Mouse (Mus musculus) Patski (cell line): ENCODE results near the gene Timm23. TPM values are rescaled to one million over a fixed set of nuclear protein-coding genes. Genes with fewer than 3 reads are reported as not detected.

Source experiments
- ATAC-seq: fragments of 100-300 bp; one replicate; pipeline ENCODE4 v1.8.0; 2021
- CTCF ChIA-PET: fragments of 350-600 bp; sonication (Branson Sonifier 250); formaldehyde crosslinking; loops from one replicate; lab custom pipeline; 2022; ENCODE audit warnings: inconsistent platforms; lab: Charles Lee
- POLR2A ChIA-PET: fragments of 350-600 bp; sonication (Branson Sonifier 250); formaldehyde crosslinking; loops from one replicate; lab custom pipeline; 2022; ENCODE audit warnings: antibody characterized with exemption, inconsistent platforms; lab: Charles Lee
- DNase-seq: peaks from one replicate; pipeline ENCODE4 v3.0.0-alpha.2; 2011; ENCODE audit warnings: low read depth, low spot score
- H3K27me3 ChIP-seq: fragments of 371-371 bp; one replicate; pipeline ENCODE4 v1.5.1; 2021
- CTCF ChIP-seq: fragments of 100-300 bp; IDR thresholded peaks from one replicate; pipeline ENCODE4 v1.5.1; 2021
- in situ Hi-C: fragments of 300-500 bp; cut with MboI; formaldehyde crosslinking; loops from 3 replicates; pipeline ENCODE4 v1.11.1; 2018; ENCODE audit warnings: low pct_unique_long_range_greater_than_20kb, mixed read lengths
- polyA plus RNA-seq: library from polyadenylated mRNA; unstranded; gene quantifications from one replicate; pipeline ENCODE4 v1.2.3, GENCODE M21; 2021

The Timm23 gene
- polyA plus RNA-seq, 1 experiment from 2014 or later = 151 TPM

DNA sequence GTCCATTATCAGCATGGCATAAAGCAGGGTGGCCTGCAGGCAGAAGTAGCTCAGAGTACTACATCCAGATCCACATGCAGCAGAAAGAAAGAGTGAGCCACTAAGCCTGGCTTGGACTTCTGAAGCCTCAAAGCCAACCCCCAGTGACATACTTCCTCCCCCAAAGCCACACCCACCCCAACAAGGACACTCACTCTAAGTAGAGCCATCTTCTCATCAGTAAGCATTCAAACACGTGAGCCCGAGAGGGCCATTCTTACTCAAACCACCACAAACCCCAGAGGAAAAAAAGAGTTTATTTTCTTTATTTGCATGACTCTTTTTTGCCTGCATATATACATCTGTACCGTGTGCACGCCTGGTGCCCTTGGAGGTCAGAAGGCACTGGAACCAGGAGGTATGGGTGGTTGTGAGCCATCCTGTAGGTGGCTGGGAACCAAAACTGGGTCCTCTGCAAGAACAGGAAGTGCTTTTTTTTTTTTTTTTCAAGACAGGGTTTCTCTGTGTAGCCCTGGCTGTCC is 42.5 kb downstream of the Timm23 start:
- in situ Hi-C loops = no loop called here
- ATAC-seq = no peak
- CTCF ChIA-PET = interaction anchor here (1.4 to 1.7 kb wide), 2 partner anchors 9 to 22 kb away, joined by 3 to 6 read pairs; no protein-coding TSS in a partner anchor

DNA sequence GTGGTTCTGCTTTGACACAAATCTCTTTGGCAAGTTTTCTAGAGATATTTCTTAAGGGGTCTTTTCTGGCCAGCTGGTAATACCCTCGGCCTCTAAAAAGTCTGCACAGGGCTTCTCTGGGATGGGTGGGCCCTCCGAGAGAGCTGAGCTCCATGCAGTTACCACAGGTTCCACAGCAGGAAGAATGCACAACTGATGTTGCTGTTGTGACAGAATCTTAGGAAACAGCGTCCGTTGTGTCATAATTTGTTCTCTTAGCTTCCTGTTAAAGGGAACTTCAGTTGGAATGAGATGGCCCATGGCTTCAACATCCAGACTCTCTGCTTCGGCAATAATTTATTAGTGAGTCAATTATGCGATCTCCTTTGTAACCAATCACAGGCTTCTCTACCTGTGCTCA is 46.9 kb downstream of the Timm23 start:
- DNase-seq (no peak), ATAC-seq (no peak)
- ChIA-PET CTCF (interaction anchor here (1.1 kb wide), 1 partner anchor 37 kb away, joined by 3 read pairs; no protein-coding TSS in a partner anchor), POLR2A (no interaction called here)
- no peak for TF ChIP-seq CTCF
- in situ Hi-C loops = no loop called here
- no peaks in the 10 kb centered on the region for H3K27me3 ChIP-seq

More for the DNA sequence above, 42.5 kb downstream of the Timm23 start:
- TF ChIP-seq CTCF = no peak
- no peak for DNase-seq
- POLR2A ChIA-PET = no interaction called here
- H3K27me3 ChIP-seq = no peaks in the 10 kb centered on the region

DNA sequence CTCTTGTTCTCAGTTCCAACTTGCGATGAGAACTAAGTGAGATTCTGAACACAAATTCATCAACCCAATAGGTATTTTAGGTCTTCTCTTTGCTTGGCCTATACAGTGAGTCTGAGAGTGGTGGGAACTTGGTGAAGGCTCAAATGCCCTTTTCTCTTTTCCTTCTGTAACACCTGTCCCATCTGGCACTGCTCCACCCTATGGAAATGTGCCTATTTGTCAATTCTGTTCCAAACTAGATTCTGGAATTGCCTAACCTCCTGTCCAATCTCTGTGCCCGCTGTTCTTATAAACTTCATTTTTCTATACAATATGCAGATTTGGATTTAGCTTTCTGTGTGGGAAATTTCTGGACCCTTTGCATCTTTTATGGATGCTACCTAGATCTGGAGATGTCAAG is 48.5 kb downstream of the Timm23 start:
- in situ Hi-C loops = no loop called here
- ChIA-PET POLR2A (no interaction called here), CTCF (no interaction called here)
- TF ChIP-seq CTCF = no peak
- ATAC-seq (no peak), DNase-seq (no peak)
- H3K27me3 ChIP-seq = no peaks in the 10 kb centered on the region

DNA sequence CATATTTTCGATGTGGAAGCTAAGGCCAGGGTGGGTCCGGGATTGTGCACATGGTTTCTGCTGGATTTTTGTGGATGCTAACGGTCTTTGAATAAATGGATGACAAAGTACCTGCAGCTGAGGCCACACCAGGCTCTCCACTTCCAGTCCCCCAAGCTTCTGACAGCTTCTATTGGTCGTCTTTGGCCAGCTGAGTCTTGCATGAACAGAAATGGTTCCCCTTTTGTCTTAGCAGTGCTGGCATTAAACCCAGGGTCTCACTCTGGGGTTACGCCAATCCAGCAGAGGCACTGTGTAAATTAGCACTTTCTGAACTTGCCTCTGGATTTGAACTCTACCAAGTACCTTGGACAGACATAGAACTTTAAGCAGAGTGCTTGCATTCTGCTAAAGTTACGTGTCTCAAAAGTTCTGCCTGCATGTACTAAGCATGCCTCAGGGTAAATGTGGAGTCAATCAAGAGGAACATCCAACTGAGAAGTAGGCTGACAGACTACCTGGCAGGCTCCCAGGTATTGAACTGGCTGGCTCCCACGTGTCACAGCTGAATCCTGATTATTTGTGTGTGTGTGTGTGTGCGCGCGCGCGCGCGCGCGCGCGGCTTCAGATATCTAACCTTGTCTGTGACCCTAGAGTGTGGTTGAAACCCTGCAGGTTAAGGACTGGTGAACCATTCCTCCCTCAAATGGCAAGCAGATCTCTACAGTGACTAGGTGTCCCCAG is 49.3 kb downstream of the Timm23 start:
- ChIA-PET POLR2A (no interaction called here), CTCF (interaction anchor here (0.7 kb wide), 1 partner anchor 10 kb away, joined by 3 read pairs; the partner anchor contains the start of gene Msmb)
- no peak for TF ChIP-seq CTCF
- ATAC-seq (no peak), DNase-seq (no peak)
- no peaks in the 10 kb centered on the region for H3K27me3 ChIP-seq
- in situ Hi-C loops = no loop called here

DNA sequence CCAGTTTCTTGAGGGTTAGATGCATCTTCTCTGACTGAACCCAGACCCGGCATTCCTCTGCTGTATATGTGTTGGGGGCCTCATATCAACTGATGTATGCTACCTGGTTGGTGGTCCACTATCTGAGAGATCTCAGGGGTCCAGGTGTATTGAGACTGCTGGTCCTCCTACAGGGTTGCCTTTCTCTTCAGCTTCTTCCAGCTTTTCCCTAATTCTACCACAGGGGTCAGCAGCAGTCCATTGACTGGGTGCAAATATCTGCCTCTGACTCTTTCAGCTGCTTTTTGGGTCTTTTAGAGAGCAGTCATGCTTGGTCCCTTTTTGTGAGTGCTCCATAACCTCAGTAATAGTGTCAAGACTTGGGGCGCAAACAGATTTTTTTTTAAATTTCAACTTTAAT is 50.8 kb downstream of the Timm23 start:
- TF ChIP-seq CTCF = no peak
- DNase-seq = no peak
- H3K27me3 ChIP-seq = peaks cover 5% of the 10 kb centered on the region
- CTCF ChIA-PET = no interaction called here
- in situ Hi-C loops = no loop called here
- POLR2A ChIA-PET = no interaction called here
- ATAC-seq = no peak

DNA sequence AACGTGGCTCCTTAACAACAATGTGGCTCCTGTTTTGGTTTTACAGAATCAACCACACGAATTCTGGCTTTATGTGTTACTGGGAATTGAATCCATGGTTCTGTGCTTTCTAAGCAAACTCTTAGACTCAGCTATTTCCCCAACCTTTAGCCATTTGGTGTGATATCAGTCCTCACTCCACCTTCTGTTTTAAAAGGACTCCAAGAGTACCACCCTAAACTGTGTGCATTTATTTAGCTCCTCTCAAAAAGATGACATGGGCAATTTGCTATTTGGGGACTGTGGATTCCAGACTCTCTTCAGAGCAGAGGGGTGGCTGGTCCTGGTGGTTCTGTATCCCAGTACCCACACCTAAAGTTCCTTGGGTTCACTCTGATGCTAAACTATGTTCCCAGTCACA is 55.1 kb downstream of the Timm23 start:
- in situ Hi-C loops = no loop called here
- peaks cover 9% of the 10 kb centered on the region for H3K27me3 ChIP-seq
- no peak for DNase-seq
- TF ChIP-seq CTCF = no peak
- ChIA-PET POLR2A (no interaction called here), CTCF (no interaction called here)
- ATAC-seq = no peak

DNA sequence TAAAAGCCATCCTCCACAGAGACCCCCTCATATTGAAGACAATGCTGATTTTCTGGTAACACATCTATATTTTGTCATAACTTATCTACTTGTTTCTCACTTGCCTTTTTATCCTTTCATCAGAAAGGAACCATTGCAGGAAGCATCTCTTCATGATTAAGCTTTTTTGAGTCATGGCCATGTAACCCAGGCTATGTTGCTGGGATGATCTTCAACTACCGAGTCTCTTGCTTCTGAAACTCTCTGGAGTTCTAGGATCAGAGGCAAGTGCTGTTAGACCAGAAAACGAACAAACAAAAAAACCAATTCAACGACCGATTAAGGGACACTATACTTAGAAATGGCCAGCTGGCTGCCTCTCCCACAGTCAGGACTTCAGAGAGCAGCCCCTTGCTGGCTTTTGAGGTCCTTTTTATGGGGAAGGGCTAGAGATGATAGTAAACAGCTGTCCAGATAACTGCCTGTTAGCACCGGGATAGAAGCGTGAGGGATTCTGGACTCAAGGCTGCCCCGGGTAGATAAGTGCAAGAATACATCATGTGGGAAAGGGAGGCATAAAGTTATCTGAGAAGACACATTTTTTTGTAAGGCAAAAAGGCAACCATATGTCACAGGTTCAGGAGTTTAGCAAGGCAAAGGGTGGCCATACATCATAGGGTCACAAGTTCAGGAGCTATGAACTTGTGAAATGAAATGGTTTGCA is 55.7 kb downstream of the Timm23 start:
- no peak for ATAC-seq
- ChIA-PET POLR2A (no interaction called here), CTCF (no interaction called here)
- no peak for TF ChIP-seq CTCF
- in situ Hi-C loops = no loop called here
- peaks cover 9% of the 10 kb centered on the region for H3K27me3 ChIP-seq
- no peak for DNase-seq

DNA sequence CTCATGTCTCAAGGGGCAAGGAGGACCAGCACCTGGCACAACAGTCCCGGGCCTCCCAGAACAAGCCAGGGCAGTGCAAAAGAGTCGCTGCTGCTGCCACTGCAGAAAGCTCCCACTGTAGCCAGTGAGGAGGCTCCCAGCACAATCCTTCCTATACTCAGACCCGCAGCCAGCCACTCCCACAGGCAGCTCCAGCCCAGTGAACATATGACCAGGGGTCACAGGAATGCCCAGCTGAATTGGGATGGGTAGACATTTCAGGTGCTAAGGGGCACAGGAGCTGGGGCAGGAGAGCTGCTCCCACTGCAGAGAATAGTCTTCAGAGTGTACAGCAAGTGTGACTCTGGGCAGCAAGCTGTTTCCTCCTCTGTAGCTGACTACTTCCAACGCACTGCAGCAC is 56.3 kb downstream of the Timm23 start:
- ChIA-PET POLR2A (no interaction called here), CTCF (no interaction called here)
- peaks cover 9% of the 10 kb centered on the region for H3K27me3 ChIP-seq
- in situ Hi-C loops = no loop called here
- ATAC-seq (no peak), DNase-seq (no peak)
- TF ChIP-seq CTCF = no peak

DNA sequence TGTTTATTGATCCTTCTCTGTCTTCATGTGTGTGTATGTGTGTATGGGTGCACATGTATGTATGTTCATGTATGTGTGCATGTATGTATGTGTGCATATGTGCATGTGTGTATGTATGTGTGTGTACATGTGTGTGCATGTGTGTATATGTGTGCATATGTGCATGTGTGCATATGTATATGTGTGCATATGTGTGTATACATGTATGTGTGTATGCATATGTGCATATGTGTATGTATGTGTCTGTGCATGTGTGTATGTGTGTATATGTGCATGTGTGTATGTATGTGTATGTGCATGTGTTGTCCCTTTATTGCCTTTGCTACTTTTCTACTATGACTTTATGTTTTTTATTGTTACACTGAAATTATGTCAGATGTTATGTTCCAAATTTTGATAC is 57.0 kb downstream of the Timm23 start:
- ChIA-PET POLR2A (no interaction called here), CTCF (no interaction called here)
- in situ Hi-C loops = no loop called here
- no peak for TF ChIP-seq CTCF
- H3K27me3 ChIP-seq = peaks cover 9% of the 10 kb centered on the region
- ATAC-seq (no peak), DNase-seq (no peak)

DNA sequence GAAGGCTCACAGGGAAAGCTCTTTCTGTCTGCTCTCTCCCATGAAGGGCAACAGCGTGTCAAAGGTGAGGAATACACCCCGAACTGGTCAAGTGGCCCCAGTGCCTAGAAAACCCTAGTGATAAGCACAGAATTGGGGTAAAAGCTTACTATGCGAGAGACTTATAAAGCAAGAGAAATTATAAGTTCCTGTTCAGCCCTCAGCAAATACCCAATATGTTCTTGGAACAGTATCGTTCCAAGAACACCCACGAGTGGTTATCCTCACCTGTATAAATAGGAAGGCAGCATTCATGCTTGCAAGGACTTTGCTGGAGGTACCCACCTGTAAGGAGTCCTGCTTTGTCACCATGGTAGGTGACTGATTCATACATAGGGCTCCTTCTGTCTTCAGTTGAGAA is 60.0 kb downstream of the Timm23 start, which contains the start of gene Msmb:
Gene Msmb, plus strand, starts transcription at position 301 of the 400 bp plus-strand sequence.
- POLR2A ChIA-PET = no interaction called here
- in situ Hi-C loops = no loop called here
- no peak for DNase-seq

More for the DNA sequence above, 60.0 kb downstream of the Timm23 start, which contains the start of gene Msmb:
- TF ChIP-seq CTCF = no peak
- peaks cover 9% of the 10 kb centered on the region for H3K27me3 ChIP-seq
- no peak for ATAC-seq
- CTCF ChIA-PET = interaction anchor here (0.7 to 1.4 kb wide), 3 partner anchors 10 to 15 kb away, joined by 3 read pairs; no protein-coding TSS in a partner anchor
